Mouse (Mus musculus) kidney, adult 2 months (tissue): ENCODE measurements at regions not wholly inside any gene's neighbourhood (a gene's known extent, or its start where the extent isn't known, plus 50 kb on each side); places are given as distances from the start of the nearest gene placed in this dataset.

ENCODE experiments used
- CTCF ChIP-seq: fragments of 200-500 bp; conservative IDR thresholded peaks from 2 replicates; pipeline ENCODE4 v1.5.1; 2011; ENCODE audit warnings: low read depth, mild to moderate bottlenecking, control low read depth, low read length, moderate library complexity, mixed read lengths; ENCODE audit not compliant: insufficient read depth, insufficient read length
- POLR2A ChIP-seq: fragments of 200-500 bp; IDR thresholded peaks from one replicate; pipeline ENCODE4 v1.6.1; 2011; ENCODE audit warnings: low read depth, low read length, control low read depth

DNA sequence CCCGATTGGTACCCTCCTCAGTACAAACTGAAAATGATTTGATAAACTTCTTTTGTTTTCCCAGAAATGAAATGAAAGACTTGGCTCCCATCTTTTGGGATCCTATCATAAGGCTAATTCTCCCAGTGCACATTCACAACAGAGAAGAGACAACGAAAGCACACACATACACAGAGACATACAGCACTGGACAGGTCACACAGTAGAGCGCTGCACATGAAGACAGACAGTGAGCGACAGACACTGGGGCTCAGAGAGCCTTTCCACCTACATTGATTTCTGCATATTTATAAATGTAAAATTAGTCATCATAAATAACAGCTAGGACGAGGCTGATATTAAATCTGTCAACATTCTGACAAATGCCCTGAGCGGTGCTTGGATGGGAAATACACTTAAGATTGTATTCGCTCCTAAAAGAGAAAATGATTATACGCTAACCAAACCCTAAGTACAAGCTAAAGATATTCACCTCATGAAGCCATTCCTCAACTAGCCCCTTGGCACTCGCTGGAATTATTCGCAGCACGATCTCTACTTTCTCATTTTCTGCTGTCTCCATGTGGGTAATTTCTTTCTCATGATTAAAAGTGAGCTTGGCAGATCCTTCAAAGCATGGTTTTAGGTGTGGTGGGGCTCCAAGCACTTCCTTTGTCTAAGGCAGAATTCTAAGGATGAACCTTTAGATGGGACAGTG, 647.4 kb downstream of the Nedd1 start:
- TF ChIP-seq CTCF (no peak), POLR2A (no peak)
